Mouse (Mus musculus) kidney, embryonic 15.5 days (tissue): ENCODE data around the gene Stk11. TPM values are rescaled to one million over a fixed set of nuclear protein-coding genes. Genes with fewer than 3 reads are reported as not detected.

Experiments used
- ATAC-seq: fragments of 200-750 bp; cut with Nextera tagmentation; replicated peaks from 2 replicates; pipeline ENCODE4 v1.8.0; 2017; ENCODE audit warnings: moderate TSS enrichment; ENCODE audit not compliant: low FRiP score
- H3K27ac ChIP-seq: fragments of 300-500 bp; sonication (generic); 2 replicates; pipeline ENCODE4 v1.5.1; 2015; ENCODE audit warnings: mild to moderate bottlenecking, inconsistent platforms
- H3K27me3 ChIP-seq: fragments of 300-500 bp; sonication (generic); 2 replicates; pipeline ENCODE4 v1.6.1; 2015; ENCODE audit warnings: inconsistent platforms
- H3K36me3 ChIP-seq: fragments of 300-500 bp; sonication (generic); 2 replicates; pipeline ENCODE4 v1.6.1; 2015; ENCODE audit warnings: inconsistent platforms
- H3K4me1 ChIP-seq: fragments of 300-500 bp; sonication (generic); 2 replicates; pipeline ENCODE4 v1.6.1; 2015; ENCODE audit warnings: inconsistent platforms
- H3K4me2 ChIP-seq: fragments of 300-500 bp; sonication (generic); 2 replicates; pipeline ENCODE4 v1.6.1; 2015; ENCODE audit warnings: moderate library complexity, mild to moderate bottlenecking, inconsistent platforms
- H3K4me3 ChIP-seq: fragments of 300-500 bp; sonication (generic); replicated peaks from 2 replicates; pipeline ENCODE4 v1.5.1; 2015; ENCODE audit warnings: mild to moderate bottlenecking, inconsistent platforms
- H3K9ac ChIP-seq: fragments of 300-500 bp; sonication (generic); 2 replicates; pipeline ENCODE4 v1.6.1; 2015; ENCODE audit warnings: mild to moderate bottlenecking, inconsistent platforms
- H3K9me3 ChIP-seq: fragments of 300-500 bp; sonication (generic); replicated peaks from 2 replicates; pipeline ENCODE4 v1.6.1; 2016; ENCODE audit warnings: inconsistent platforms
- WGBS: fragments of 180-500 bp; shearing (Covaris S2); methylation state at CpG from one replicate; pipeline ENCODE4 v1.1.7; 2015; ENCODE audit warnings: mixed read lengths; 5-methylcytosine and 5-hydroxymethylcytosine counted together
- polyA plus RNA-seq: library from polyadenylated mRNA; unstranded; fragments of >200 nt; fragmentation: Nextera tagmentation; extraction: Ambion mirVana; gene quantifications from 2 replicates; pipeline ENCODE4 v1.2.1, GENCODE M21; 2015

Stk11 gene
- polyA plus RNA-seq, 1 experiment from 2014 or later, result 22.4 TPM

GRCm38 (mm10) chr10:80140666-80141035 lies 25.0 kb downstream of the Stk11 start, which contains the start of gene Cbarp:
Gene Cbarp (minus strand): TSS chr10:80140835.
- H3K36me3 ChIP-seq, result peaks cover 24% of the 10 kb centered on the region
- peak within 1 kb of the TSS; percentile 98 for H3K4me2 ChIP-seq
- H3K9ac ChIP-seq, result peak within 1 kb of the TSS; percentile 37
- peaks cover 84% of the 10 kb centered on the region for H3K4me1 ChIP-seq
- ATAC-seq, result no peak
- 73% methylated on average over 10 of the region's 10 CpGs for WGBS
- peak within 1 kb of the TSS; percentile 86 for H3K4me3 ChIP-seq
- H3K27ac ChIP-seq, result peak within 1 kb of the TSS; percentile 93
- peaks cover 26% of the 10 kb centered on the region for H3K27me3 ChIP-seq
- no peaks in the 10 kb centered on the region for H3K9me3 ChIP-seq

DNA sequence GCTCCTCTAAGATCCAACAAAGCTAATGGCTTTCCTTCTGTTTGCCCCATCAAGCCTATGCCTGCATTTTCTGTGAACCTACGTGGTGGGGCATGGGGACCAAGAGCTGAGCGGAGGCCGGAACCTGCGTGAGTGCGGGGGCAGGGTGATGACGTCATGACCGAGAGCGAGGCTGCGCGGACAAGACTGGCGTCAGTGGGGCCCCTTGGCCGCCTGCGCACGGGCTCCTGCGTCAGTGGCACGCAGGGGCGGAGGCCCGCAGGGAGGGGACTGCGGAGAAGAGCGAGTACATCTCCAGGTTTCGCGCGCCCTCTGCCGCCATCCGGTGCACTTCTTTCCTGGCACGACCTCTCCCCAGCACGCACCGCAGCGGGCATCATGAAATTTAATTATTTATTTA lies 25.6 kb downstream of the Stk11 start:
- peaks cover 30% of the 10 kb centered on the region for H3K36me3 ChIP-seq
- peak overlapping the region; percentile 37 for H3K9ac ChIP-seq
- WGBS, result under 1% methylated on average over 29 of the region's 29 CpGs
- peak overlapping the region; percentile 83 for H3K4me2 ChIP-seq
- ATAC-seq, result peak; percentile 61
- no peaks in the 10 kb centered on the region for H3K9me3 ChIP-seq
- H3K4me1 ChIP-seq, result peaks cover 86% of the 10 kb centered on the region
- peaks cover 21% of the 10 kb centered on the region for H3K27me3 ChIP-seq
- peak overlapping the region; percentile 86 for H3K4me3 ChIP-seq
- H3K27ac ChIP-seq, result peak overlapping the region; percentile 93

DNA sequence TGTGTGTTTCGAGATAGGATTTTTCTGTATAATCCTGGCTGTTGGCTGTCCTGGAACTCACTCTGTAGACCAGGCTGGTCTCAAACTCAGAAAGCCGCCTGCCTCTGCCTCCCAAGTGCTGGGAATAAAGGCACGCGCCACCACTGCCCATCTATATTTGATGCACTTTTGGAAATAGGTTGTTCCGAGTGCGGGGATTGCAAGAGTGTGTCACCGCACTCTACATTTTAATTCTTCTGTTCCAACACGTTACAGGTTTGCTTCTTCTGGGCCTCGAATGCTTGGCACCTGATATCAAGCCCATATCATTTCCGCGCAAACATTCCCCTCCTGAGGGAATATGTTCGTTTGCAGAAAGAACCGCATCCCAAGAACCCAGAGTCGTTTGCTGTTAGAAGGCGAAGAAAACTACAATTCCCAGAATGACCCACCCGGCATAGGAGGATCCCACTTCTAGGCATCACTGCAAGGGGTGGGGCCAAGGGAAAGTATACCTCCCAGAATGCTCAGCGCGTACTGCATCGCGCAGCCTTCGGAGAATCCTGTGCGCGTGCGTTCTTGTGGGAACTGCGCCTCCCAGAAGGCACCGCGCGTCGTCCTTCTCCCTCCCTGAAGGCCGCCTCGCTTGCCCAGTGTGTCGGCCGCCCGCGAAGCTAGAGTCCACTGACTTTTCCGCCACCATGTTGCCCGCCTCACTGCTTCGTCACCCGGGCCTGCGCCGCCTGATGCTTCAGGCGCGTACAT lies 26.4 kb downstream of the Stk11 start:
- H3K36me3 ChIP-seq, result peaks cover 37% of the 10 kb centered on the region
- WGBS, result 1% methylated on average over 43 of the region's 43 CpGs
- no peaks in the 10 kb centered on the region for H3K9me3 ChIP-seq
- H3K4me3 ChIP-seq, result peak overlapping the region; percentile 86
- peak overlapping the region; percentile 83 for H3K4me2 ChIP-seq
- H3K9ac ChIP-seq, result peak overlapping the region; percentile 91
- peaks cover 86% of the 10 kb centered on the region for H3K4me1 ChIP-seq
- H3K27ac ChIP-seq, result peak overlapping the region; percentile 93
- ATAC-seq, result peak; percentile 86
- peaks cover 13% of the 10 kb centered on the region for H3K27me3 ChIP-seq

GRCm38 (mm10) chr10:80142530-80142925 lies 26.9 kb downstream of the Stk11 start:
- Histone ChIP-seq H3K36me3 (peaks cover 38% of the 10 kb centered on the region), H3K9ac (peak overlapping the region; percentile 91), H3K4me2 (peak overlapping the region; percentile 83), H3K9me3 (no peaks in the 10 kb centered on the region), H3K4me1 (peaks cover 86% of the 10 kb centered on the region), H3K27ac (peak overlapping the region; percentile 93), H3K4me3 (peak overlapping the region; percentile 86), H3K27me3 (peaks cover 8% of the 10 kb centered on the region)
- WGBS, result under 1% methylated on average over 15 of the region's 15 CpGs
- no peak; the same call in 1 of the 2 replicates for ATAC-seq

- no peak overlapping the region for H3K27ac ChIP-seq
- H3K4me3 ChIP-seq, result peak overlapping the region; percentile 86
- ATAC-seq, result no peak
- no peaks in the 10 kb centered on the region for H3K9me3 ChIP-seq
- peaks cover 38% of the 10 kb centered on the region for H3K36me3 ChIP-seq
- peaks cover 81% of the 10 kb centered on the region for H3K4me1 ChIP-seq
- 92% methylated on average over 7 of the region's 7 CpGs for WGBS
- H3K27me3 ChIP-seq, result no peaks in the 10 kb centered on the region
- no peak overlapping the region for H3K9ac ChIP-seq
- peak overlapping the region; percentile 83; the same call in 1 of the 2 replicates for H3K4me2 ChIP-seq
Observed at GRCm38 (mm10) chr10:80143664-80144063, 28.1 kb downstream of the Stk11 start.

- Histone ChIP-seq H3K9me3 (no peaks in the 10 kb centered on the region), H3K4me3 (no peak overlapping the region), H3K4me1 (peaks cover 76% of the 10 kb centered on the region), H3K27ac (no peak overlapping the region), H3K27me3 (no peaks in the 10 kb centered on the region), H3K36me3 (peaks cover 38% of the 10 kb centered on the region), H3K4me2 (no peak overlapping the region), H3K9ac (no peak overlapping the region)
- no peak for ATAC-seq
- 96% methylated on average over 12 of the region's 12 CpGs for WGBS
Observed at GRCm38 (mm10) chr10:80144159-80144558, 28.6 kb downstream of the Stk11 start.

- Histone ChIP-seq H3K4me2 (0 out of 2 replicates have a peak overlapping the region, but pooled peaks have one; percentile 12), H3K4me3 (0 out of 2 replicates have a peak overlapping the region, but pooled peaks have one; percentile 4)
Observed at GRCm38 (mm10) chr10:80144864-80145838, 29.5 kb downstream of the Stk11 start.

DNA sequence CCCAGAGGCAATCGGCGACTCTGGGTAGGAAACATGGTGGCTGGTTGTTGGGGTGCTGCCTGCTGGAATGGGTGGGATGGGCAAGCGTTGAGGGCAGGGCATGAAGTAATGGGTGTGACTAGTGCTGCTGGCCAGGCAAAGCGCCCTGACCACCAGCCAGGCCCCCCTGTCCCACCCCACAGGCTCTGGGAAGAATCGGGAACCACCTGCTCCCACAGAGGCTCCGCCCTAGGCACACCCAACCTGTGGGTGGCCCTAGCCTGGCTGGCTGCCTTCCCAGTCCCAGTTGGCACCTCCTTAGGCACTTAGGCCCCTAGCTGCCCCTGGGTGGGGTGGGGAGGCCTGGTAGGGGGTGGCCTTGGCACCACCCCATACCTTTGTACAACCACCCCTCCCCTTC lies 30.3 kb downstream of the Stk11 start:
- Histone ChIP-seq H3K4me1 (peaks cover 64% of the 10 kb centered on the region), H3K36me3 (peaks cover 38% of the 10 kb centered on the region), H3K27ac (peak overlapping the region; percentile 100), H3K9ac (peak overlapping the region; percentile 33; the same call in 1 of the 2 replicates), H3K4me2 (0 out of 2 replicates have a peak overlapping the region, but pooled peaks have one; percentile 12), H3K9me3 (no peaks in the 10 kb centered on the region), H3K4me3 (0 out of 2 replicates have a peak overlapping the region, but pooled peaks have one; percentile 4), H3K27me3 (no peaks in the 10 kb centered on the region)
- ATAC-seq, result no peak
- 85% methylated on average over 6 of the region's 6 CpGs for WGBS

More at GRCm38 (mm10) chr10:80144864-80145838, 29.5 kb downstream of the Stk11 start:
- peaks cover 69% of the 10 kb centered on the region for H3K4me1 ChIP-seq
- ATAC-seq, result no peak
- peak overlapping the region; percentile 64 for H3K27ac ChIP-seq
- peaks cover 38% of the 10 kb centered on the region for H3K36me3 ChIP-seq
- H3K9ac ChIP-seq, result peak overlapping the region; percentile 33; the same call in 1 of the 2 replicates
- no peaks in the 10 kb centered on the region for H3K9me3 ChIP-seq
- no peaks in the 10 kb centered on the region for H3K27me3 ChIP-seq
- 76% methylated on average over 20 of the region's 20 CpGs for WGBS

GRCm38 (mm10) chr10:80146568-80147011 lies 31.0 kb downstream of the Stk11 start:
- Histone ChIP-seq H3K4me1 (peaks cover 59% of the 10 kb centered on the region), H3K36me3 (peaks cover 44% of the 10 kb centered on the region), H3K4me3 (no peak overlapping the region; the same call in 1 of the 2 replicates), H3K9ac (0 out of 2 replicates have a peak overlapping the region, but pooled peaks have one; percentile 33), H3K4me2 (no peak overlapping the region), H3K9me3 (no peaks in the 10 kb centered on the region), H3K27ac (peak overlapping the region; percentile 100), H3K27me3 (no peaks in the 10 kb centered on the region)
- 69% methylated on average over 4 of the region's 4 CpGs for WGBS
- ATAC-seq, result no peak

DNA sequence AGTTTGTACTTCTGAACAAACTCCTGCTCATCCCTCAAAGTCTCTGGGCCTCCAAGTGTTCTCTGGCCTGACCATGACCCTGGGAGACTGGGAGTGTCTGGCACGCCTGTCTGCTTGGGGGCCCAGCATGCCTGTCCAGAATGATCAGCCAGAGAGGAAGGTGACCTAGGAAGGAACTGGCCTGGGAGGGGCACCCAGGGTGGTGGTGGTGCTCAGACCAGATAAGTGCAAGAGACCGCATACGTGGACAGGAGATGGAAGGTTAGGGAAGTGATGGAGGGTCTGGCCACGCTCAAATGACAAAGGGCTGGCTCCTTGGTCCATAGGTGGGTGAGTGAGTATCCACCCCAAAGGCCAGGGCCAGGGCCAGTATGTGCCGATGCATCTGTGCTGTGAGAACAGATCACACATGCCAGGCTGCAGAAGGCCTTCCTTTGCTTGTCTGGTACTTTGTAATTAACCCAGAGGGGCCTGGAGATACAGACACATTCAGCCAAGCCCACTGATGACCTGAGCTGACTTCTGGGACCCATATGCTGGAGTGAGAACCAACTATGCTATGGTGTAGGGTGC lies 31.6 kb downstream of the Stk11 start:
- Histone ChIP-seq H3K9ac (0 out of 2 replicates have a peak overlapping the region, but pooled peaks have one; percentile 82), H3K9me3 (no peaks in the 10 kb centered on the region), H3K36me3 (peaks cover 50% of the 10 kb centered on the region), H3K4me2 (peak overlapping the region; percentile 77), H3K27me3 (no peaks in the 10 kb centered on the region), H3K4me3 (peak overlapping the region; percentile 89), H3K4me1 (peaks cover 62% of the 10 kb centered on the region), H3K27ac (peak overlapping the region; percentile 100)
- WGBS, result 58% methylated on average over 5 of the region's 5 CpGs
- ATAC-seq, result no peak
